Mouse (Mus musculus) CH12.LX (cell line): ENCODE data around the gene Pfn1.

Experiments used
- CTCF ChIP-seq, 2 experiments: IDR thresholded peaks in 1 of 2; conservative IDR thresholded peaks in 1 of 2; 2 replicates each; pipeline ENCODE4 v1.5.1; 2011 to 2012; ENCODE audit warnings: low read depth in 2 of 2, low read length in 2 of 2, improper control_type of control experiment in 1 of 2, inconsistent platforms in 1 of 2, mild to moderate bottlenecking in 1 of 2, moderate library complexity in 1 of 2
- POLR2AphosphoS2 ChIP-seq: IDR thresholded peaks from 2 replicates; pipeline ENCODE4 v1.6.1; 2011; ENCODE audit warnings: low read depth, low read length, improper control_type of control experiment

DNA sequence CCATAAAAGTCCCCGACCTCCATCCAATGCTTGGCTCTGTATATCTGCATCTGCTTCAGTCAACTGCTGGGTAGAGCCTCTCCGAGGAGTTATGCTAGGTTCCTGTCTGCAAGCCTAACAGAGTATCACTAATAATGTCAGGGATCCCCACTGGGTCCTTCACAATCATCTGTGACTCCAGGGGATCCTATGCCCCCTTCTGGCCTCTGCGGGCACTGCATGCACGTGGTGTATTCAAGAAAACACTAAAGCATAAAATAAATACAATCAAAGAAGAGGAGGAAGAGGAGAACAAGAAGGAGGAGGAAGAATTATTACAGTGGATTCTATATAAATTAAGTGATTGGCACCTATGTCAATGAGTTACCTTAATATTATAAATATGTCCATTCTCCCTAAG lies 29.0 kb downstream of the Pfn1 start:
- TF ChIP-seq POLR2AphosphoS2 (no peak), CTCF (conservative IDR thresholded peaks at IDR 0.05 in 1 of 2, IDR thresholded peaks at IDR 0.05 in 1 of 2; ENCODE audit: low read depth in 2 of 2, low read length in 2 of 2) (peak; percentile 88 to 90)
